Mouse (Mus musculus): ENCODE data around the gene Qprt.

DNA sequence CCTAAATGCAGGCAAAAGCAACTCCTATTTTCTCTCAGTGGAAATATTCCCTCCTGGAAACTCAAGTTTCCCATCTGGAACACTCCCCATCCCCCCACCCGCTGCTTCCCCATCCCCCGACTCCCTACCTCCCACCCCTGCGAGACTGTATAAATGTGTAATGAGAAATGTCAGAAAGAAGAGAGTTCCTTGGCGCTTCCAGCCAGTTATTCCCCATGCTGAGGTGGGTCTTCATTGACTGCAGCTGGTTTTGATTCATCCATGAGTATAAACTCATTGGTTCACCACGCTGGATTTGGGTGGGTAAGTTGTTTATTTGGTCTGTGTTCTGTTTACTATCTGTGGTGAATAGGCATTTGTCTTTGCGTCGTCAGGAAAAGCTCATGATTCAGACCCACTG is 25.6 kb downstream of the Qprt start:
- TF ChIP-seq EP300 (IDR thresholded peaks at IDR 0.05; ENCODE audit: low read depth): no peak
- TF ChIP-seq CTCF (IDR thresholded peaks at IDR 0.05; ENCODE audit: low read depth): no peak
